Mouse (Mus musculus): ENCODE measurements at regions not wholly inside any gene's neighbourhood (a gene's known extent, or its start where the extent isn't known, plus 50 kb on each side); places are given as distances from the start of the nearest gene placed in this dataset.

GRCm38 (mm10) chr12:25233027-25233535 is 136.1 kb upstream of the Id2 start:
- TF ChIP-seq POLR2A (IDR thresholded peaks at IDR 0.05; ENCODE audit: insufficient read depth, low read length) (no peak), CTCF (IDR thresholded peaks at IDR 0.05; ENCODE audit: low read depth, low read length) (no peak), EP300 (IDR thresholded peaks at IDR 0.05; ENCODE audit: insufficient read depth, low read depth, low read length) (no peak)
